Mouse (Mus musculus): ENCODE measurements at regions not wholly inside any gene's neighbourhood (a gene's known extent, or its start where the extent isn't known, plus 50 kb on each side); places are given as distances from the start of the nearest gene placed in this dataset.
"Not testable (repeated sequence)": the region's sequence is repeated elsewhere in the genome, so short reads cannot be mapped to it uniquely, and the experiment has no call there.

DNA sequence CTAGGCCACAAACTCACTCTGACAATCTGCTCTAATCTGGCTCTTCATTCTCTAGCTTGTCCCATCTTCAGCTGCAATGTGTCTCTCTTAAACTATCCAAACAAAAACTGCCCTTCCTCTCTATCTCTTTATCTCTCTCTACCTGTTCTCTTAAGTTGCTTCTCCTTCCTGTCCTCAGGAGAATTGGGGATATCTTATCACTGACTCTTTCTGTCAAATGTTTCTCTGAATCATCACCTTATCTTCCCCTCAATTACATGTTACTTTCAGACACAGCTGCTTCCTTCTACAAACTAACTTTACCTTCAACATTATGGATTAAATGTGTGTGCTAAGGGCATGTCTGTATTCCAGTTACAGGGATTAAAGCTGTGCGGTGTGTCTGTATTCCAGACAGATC lies 671.4 kb downstream of the Pla2g4a start:
- no peaks in the 10 kb centered on the region for H3K4me1 ChIP-seq (replicated peaks)
- ATAC-seq (replicated peaks; ENCODE audit: insufficient number of reproducible peaks, insufficient read depth, low FRiP score, low read depth), result no peak
- no peak overlapping the region for H3K9ac ChIP-seq
- no peak overlapping the region for H3K4me3 ChIP-seq
- H3K9me3 ChIP-seq (replicated peaks), result no peaks in the 10 kb centered on the region
- H3K27ac ChIP-seq, result no peak overlapping the region
- H3K27me3 ChIP-seq, result no peaks in the 10 kb centered on the region
- no peak overlapping the region for H3K4me2 ChIP-seq
- no peaks in the 10 kb centered on the region for H3K36me3 ChIP-seq
- WGBS, result 79% methylated on average over 1 of the region's 1 CpGs

DNA sequence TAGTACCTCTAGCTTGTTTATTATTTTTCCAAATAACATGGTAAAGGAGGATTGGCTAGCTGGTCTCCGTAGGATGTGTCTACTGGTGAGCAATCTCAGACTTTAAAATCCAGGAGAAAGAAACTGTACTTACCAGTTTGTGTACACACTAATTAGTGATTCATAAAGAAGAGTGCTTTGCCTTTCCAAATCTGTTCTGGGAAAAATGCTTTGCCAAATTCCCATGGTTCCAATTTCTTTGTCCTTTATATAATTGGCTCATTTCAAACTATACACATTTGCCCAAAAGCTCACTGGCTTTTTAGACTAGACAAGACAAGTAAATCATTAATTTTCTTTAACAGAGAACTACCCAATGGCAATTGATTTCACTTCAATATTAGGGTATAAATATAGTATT lies 686.2 kb downstream of the Pla2g4a start:
- H3K4me2 ChIP-seq, result no peak overlapping the region
- no peaks in the 10 kb centered on the region for H3K27me3 ChIP-seq
- H3K9me3 ChIP-seq (replicated peaks), result no peaks in the 10 kb centered on the region
- no peaks in the 10 kb centered on the region for H3K36me3 ChIP-seq
- 68% methylated on average over 1 of the region's 1 CpGs for WGBS
- no peak overlapping the region for H3K9ac ChIP-seq
- no peak overlapping the region for H3K27ac ChIP-seq
- ATAC-seq (replicated peaks; ENCODE audit: insufficient number of reproducible peaks, insufficient read depth, low FRiP score, low read depth), result no peak
- H3K4me1 ChIP-seq (replicated peaks), result no peaks in the 10 kb centered on the region
- H3K4me3 ChIP-seq, result no peak overlapping the region

GRCm38 (mm10) chr1:149256866-149257265 lies 704.2 kb downstream of the Pla2g4a start:
- Histone ChIP-seq H3K4me2 (no peak overlapping the region), H3K27ac (no peak overlapping the region), H3K4me1 (replicated peaks) (no peaks in the 10 kb centered on the region), H3K36me3 (no peaks in the 10 kb centered on the region), H3K9me3 (replicated peaks) (no peaks in the 10 kb centered on the region), H3K4me3 (no peak overlapping the region), H3K9ac (no peak overlapping the region), H3K27me3 (no peaks in the 10 kb centered on the region)
- 60% methylated on average over 3 of the region's 3 CpGs for WGBS
- ATAC-seq (replicated peaks; ENCODE audit: insufficient number of reproducible peaks, insufficient read depth, low FRiP score, low read depth), result no peak

GRCm38 (mm10) chr1:149254141-149254540 lies 706.9 kb downstream of the Pla2g4a start:
- Histone ChIP-seq H3K4me2 (no peak overlapping the region), H3K27me3 (no peaks in the 10 kb centered on the region), H3K9ac (no peak overlapping the region), H3K9me3 (replicated peaks) (no peaks in the 10 kb centered on the region), H3K4me3 (no peak overlapping the region), H3K4me1 (replicated peaks) (no peaks in the 10 kb centered on the region), H3K27ac (no peak overlapping the region), H3K36me3 (no peaks in the 10 kb centered on the region)
- ATAC-seq (replicated peaks; ENCODE audit: insufficient number of reproducible peaks, insufficient read depth, low FRiP score, low read depth), result no peak
- 37% methylated on average over 4 of the region's 4 CpGs for WGBS

GRCm38 (mm10) chr1:149238329-149239015 lies 722.6 kb downstream of the Pla2g4a start:
- no peaks in the 10 kb centered on the region for H3K36me3 ChIP-seq
- no peak overlapping the region for H3K4me3 ChIP-seq
- ATAC-seq (replicated peaks; ENCODE audit: insufficient number of reproducible peaks, insufficient read depth, low FRiP score, low read depth), result no peak
- no peak overlapping the region for H3K9ac ChIP-seq
- H3K27ac ChIP-seq, result no peak overlapping the region
- WGBS, result 70% methylated on average over 1 of the region's 1 CpGs
- no peak overlapping the region for H3K4me2 ChIP-seq
- no peaks in the 10 kb centered on the region for H3K4me1 ChIP-seq (replicated peaks)
- no peaks in the 10 kb centered on the region for H3K9me3 ChIP-seq (replicated peaks)
- no peaks in the 10 kb centered on the region for H3K27me3 ChIP-seq

DNA sequence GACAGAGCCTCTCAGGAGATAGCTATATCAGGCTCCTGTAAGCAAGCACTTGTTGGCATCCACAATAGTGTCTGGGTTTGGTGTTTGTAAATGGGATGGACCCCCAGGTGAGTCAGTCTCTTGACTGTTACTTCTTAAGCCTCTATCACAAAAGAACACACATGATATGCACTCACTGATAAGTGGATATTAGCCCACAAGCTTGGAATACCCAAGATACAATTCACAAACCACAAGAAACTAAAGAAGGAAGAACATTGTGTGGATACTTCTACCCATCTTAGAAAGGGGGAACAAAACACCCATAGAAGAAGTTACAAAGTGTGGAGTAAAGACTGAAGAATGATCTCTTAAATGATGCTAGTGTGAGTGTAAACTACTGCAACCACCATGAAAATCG lies 733.9 kb downstream of the Pla2g4a start:
- ATAC-seq (replicated peaks; ENCODE audit: insufficient number of reproducible peaks, insufficient read depth, low FRiP score, low read depth); H3K36me3 ChIP-seq; H3K9me3 ChIP-seq (replicated peaks); H3K4me2 ChIP-seq; H3K4me3 ChIP-seq; H3K9ac ChIP-seq; H3K4me1 ChIP-seq (replicated peaks); H3K27ac ChIP-seq; H3K27me3 ChIP-seq: not testable (repeated sequence)
- WGBS, result 83% methylated on average over 1 of the region's 1 CpGs

DNA sequence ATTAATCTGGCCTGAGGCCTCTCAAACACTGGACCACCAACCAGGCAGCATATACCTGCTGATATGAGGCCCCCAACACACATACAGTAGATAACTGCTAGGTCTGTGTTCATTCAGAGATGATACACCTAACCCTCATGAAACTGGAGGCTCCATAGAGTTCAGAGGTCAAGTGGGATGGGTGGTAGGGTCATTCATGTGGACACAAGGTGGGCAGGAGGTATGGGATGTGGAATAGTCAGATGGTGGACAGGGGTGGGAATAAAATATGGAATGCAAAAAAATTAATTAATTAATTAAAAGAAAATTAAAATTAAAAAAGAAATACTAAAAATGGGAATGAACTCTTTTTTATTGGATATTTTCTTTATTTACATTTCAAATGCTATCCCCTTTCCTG lies 734.7 kb downstream of the Pla2g4a start:
- ATAC-seq (replicated peaks; ENCODE audit: insufficient number of reproducible peaks, insufficient read depth, low FRiP score, low read depth), result no peak
- H3K9me3 ChIP-seq (replicated peaks), result no peaks in the 10 kb centered on the region
- no peak overlapping the region for H3K4me3 ChIP-seq

GRCm38 (mm10) chr1:149202631-149203030 lies 758.5 kb downstream of the Pla2g4a start:
- Histone ChIP-seq H3K27ac (no peak overlapping the region), H3K9ac (no peak overlapping the region), H3K4me3 (no peak overlapping the region), H3K4me1 (replicated peaks) (no peaks in the 10 kb centered on the region), H3K9me3 (replicated peaks) (no peaks in the 10 kb centered on the region), H3K27me3 (no peaks in the 10 kb centered on the region), H3K4me2 (no peak overlapping the region), H3K36me3 (no peaks in the 10 kb centered on the region)
- 79% methylated on average over 1 of the region's 1 CpGs for WGBS
- no peak for ATAC-seq (replicated peaks; ENCODE audit: insufficient number of reproducible peaks, insufficient read depth, low FRiP score, low read depth)

More for the DNA sequence above, 734.7 kb downstream of the Pla2g4a start:
- H3K27ac ChIP-seq, result no peak overlapping the region
- H3K4me1 ChIP-seq (replicated peaks), result no peaks in the 10 kb centered on the region
- no peaks in the 10 kb centered on the region for H3K36me3 ChIP-seq
- no peaks in the 10 kb centered on the region for H3K27me3 ChIP-seq
- H3K4me2 ChIP-seq, result no peak overlapping the region
- H3K9ac ChIP-seq, result no peak overlapping the region

DNA sequence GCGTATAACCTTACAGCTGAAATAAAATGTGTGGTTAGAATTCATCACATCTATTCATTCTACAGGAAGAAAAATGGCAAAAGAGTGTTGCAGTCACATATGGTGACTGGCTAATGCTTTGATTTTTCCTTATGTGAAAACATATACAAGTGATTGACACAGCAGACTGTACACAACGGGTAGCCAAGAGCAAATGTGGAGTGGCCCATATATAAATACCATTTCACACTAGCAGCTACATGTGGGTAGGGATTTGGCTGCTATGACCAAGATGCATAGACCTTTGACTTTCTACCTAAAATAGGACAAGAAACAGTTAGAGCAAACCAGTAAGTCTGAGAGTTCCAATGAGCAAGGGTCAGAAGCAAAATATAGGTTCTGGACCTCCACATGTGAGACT lies 761.8 kb downstream of the Pla2g4a start:
- no peak overlapping the region for H3K27ac ChIP-seq
- no peak overlapping the region for H3K4me3 ChIP-seq
- no peaks in the 10 kb centered on the region for H3K27me3 ChIP-seq
- no peak overlapping the region for H3K4me2 ChIP-seq
- no peak for ATAC-seq (replicated peaks; ENCODE audit: insufficient number of reproducible peaks, insufficient read depth, low FRiP score, low read depth)
- WGBS, result 82% methylated on average over 2 of the region's 2 CpGs
- H3K36me3 ChIP-seq, result no peaks in the 10 kb centered on the region
- H3K9ac ChIP-seq, result no peak overlapping the region
- H3K4me1 ChIP-seq (replicated peaks), result no peaks in the 10 kb centered on the region
- no peaks in the 10 kb centered on the region for H3K9me3 ChIP-seq (replicated peaks)

DNA sequence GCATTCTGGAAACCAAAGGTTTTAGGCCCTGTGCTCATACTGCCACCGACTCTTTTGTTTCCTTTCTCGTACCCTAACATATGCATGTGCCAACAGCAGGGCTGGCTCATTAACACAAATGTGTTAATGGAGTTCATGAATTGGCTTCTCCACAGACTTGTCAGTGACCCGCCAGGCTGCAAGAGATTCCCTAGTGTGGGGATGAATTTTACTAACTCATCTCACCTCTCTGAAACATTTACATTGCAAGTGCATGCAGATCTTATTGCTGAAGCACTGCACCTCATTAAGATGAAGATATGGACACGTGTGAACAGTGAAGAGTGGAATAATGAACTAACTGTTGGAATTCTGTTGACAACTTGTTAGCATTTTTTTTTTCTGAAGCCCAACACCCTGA lies 762.2 kb downstream of the Pla2g4a start:
- ATAC-seq (replicated peaks; ENCODE audit: insufficient number of reproducible peaks, insufficient read depth, low FRiP score, low read depth), result no peak
- no peaks in the 10 kb centered on the region for H3K27me3 ChIP-seq
- H3K36me3 ChIP-seq, result no peaks in the 10 kb centered on the region
- no peak overlapping the region for H3K4me2 ChIP-seq
- WGBS, result 58% methylated on average over 4 of the region's 4 CpGs
- H3K27ac ChIP-seq, result no peak overlapping the region
- H3K9ac ChIP-seq, result no peak overlapping the region
- H3K4me1 ChIP-seq (replicated peaks), result no peaks in the 10 kb centered on the region
- no peak overlapping the region for H3K4me3 ChIP-seq
- H3K9me3 ChIP-seq (replicated peaks), result no peaks in the 10 kb centered on the region

All from heart, embryonic 15.5 days (tissue).